Mouse (Mus musculus) cerebellum, adult 8-10 months (tissue): ENCODE measurements around the gene Tmem30b.
A peak's percentile ranks its signal among the peaks of the same experiment; 100 is the strongest.
"Not testable (repeated sequence)": the region's sequence is repeated elsewhere in the genome, so short reads cannot be mapped to it uniquely, and the experiment has no call there.

Source experiments
- DNase-seq: peaks from one replicate; pipeline ENCODE4 v3.0.0; 2022

Gene Tmem30b

GRCm38 (mm10) chr12:73554155-73554554 lies 8.0 kb upstream of the Tmem30b start:
- DNase-seq, result peak; percentile 46

GRCm38 (mm10) chr12:73548259-73548658 lies 2.1 kb upstream of the Tmem30b start:
- DNase-seq, result no peak

GRCm38 (mm10) chr12:73547646-73548045 lies 1.5 kb upstream of the Tmem30b start:
- DNase-seq, result no peak

GRCm38 (mm10) chr12:73545672-73546085 lies 513 bp downstream of the Tmem30b start:
- no peak for DNase-seq

- DNase-seq, result no peak
Observed at GRCm38 (mm10) chr12:73544736-73545671, 1.2 kb downstream of the Tmem30b start.

GRCm38 (mm10) chr12:73543191-73543590 lies 3.0 kb downstream of the Tmem30b start:
- no peak for DNase-seq

- no peak for DNase-seq
Observed at GRCm38 (mm10) chr12:73540402-73540801, 5.8 kb downstream of the Tmem30b start.

GRCm38 (mm10) chr12:73539151-73539550 lies 7.0 kb downstream of the Tmem30b start:
- no peak for DNase-seq

- DNase-seq, result not testable (repeated sequence)
Observed at GRCm38 (mm10) chr12:73538139-73538508, 8.1 kb downstream of the Tmem30b start.

- no peak for DNase-seq
Observed at GRCm38 (mm10) chr12:73537499-73538138, 8.6 kb downstream of the Tmem30b start.

GRCm38 (mm10) chr12:73534591-73534990 lies 11.6 kb downstream of the Tmem30b start:
- DNase-seq, result peak; percentile 30

GRCm38 (mm10) chr12:73531889-73532479 lies 14.2 kb downstream of the Tmem30b start:
- no peak for DNase-seq

- no peak for DNase-seq
Observed at GRCm38 (mm10) chr12:73529590-73529989, 16.6 kb downstream of the Tmem30b start.

- DNase-seq, result no peak
Observed at GRCm38 (mm10) chr12:73529131-73529530, 17.1 kb downstream of the Tmem30b start.

GRCm38 (mm10) chr12:73528142-73528541 lies 18.1 kb downstream of the Tmem30b start:
- not testable (repeated sequence) for DNase-seq

- DNase-seq, result no peak
Observed at GRCm38 (mm10) chr12:73525254-73525885, 20.8 kb downstream of the Tmem30b start.

- DNase-seq, result no peak
Observed at GRCm38 (mm10) chr12:73523066-73523465, 23.1 kb downstream of the Tmem30b start.

GRCm38 (mm10) chr12:73521944-73522343 lies 24.2 kb downstream of the Tmem30b start:
- DNase-seq, result no peak

GRCm38 (mm10) chr12:73521238-73521841 lies 24.9 kb downstream of the Tmem30b start:
- no peak for DNase-seq

GRCm38 (mm10) chr12:73517768-73518167 lies 28.4 kb downstream of the Tmem30b start:
- DNase-seq, result no peak

GRCm38 (mm10) chr12:73517022-73517709 lies 29.0 kb downstream of the Tmem30b start:
- peak; percentile 55 for DNase-seq

GRCm38 (mm10) chr12:73516516-73516915 lies 29.7 kb downstream of the Tmem30b start:
- DNase-seq, result no peak
